Mouse (Mus musculus): ENCODE measurements around the gene Ddx23. TPM values are rescaled to one million over a fixed set of nuclear protein-coding genes. Genes with fewer than 3 reads are reported as not detected.
A peak's percentile ranks its signal among the peaks of the same experiment; 100 is the strongest.

The Ddx23 gene
- polyA plus RNA-seq, 1 experiment from 2014 or later: 24.1 TPM

GRCm38 (mm10) chr15:98608784-98609250 is 53.9 kb downstream of the Ddx23 start:
- Histone ChIP-seq H3K9me3 (no peaks in the 10 kb centered on the region), H3K4me1 (peaks cover 29% of the 10 kb centered on the region), H3K4me2 (peak overlapping the region; percentile 77), H3K9ac (peak overlapping the region; percentile 92), H3K4me3 (replicated peaks) (peak overlapping the region; percentile 82), H3K36me3 (replicated peaks) (peaks cover 14% of the 10 kb centered on the region), H3K27me3 (no peaks in the 10 kb centered on the region), H3K27ac (peak overlapping the region; percentile 89)
- ATAC-seq (ENCODE audit: low FRiP score): no peak; the same call in 1 of the 2 replicates
- WGBS: 0% methylated on average over 7 of the region's 26 CpGs

- Histone ChIP-seq H3K4me1 (peaks cover 33% of the 10 kb centered on the region), H3K4me3 (replicated peaks) (peak overlapping the region; percentile 82), H3K4me2 (peak overlapping the region; percentile 77), H3K9me3 (no peaks in the 10 kb centered on the region), H3K27ac (peak overlapping the region; percentile 89; the same call in 1 of the 2 replicates), H3K27me3 (no peaks in the 10 kb centered on the region), H3K36me3 (replicated peaks) (peaks cover 20% of the 10 kb centered on the region), H3K9ac (peak overlapping the region; percentile 92)
- 17% methylated on average over 10 of the region's 10 CpGs for WGBS
- ATAC-seq (ENCODE audit: low FRiP score): no peak
Observed at GRCm38 (mm10) chr15:98608058-98608783, 54.5 kb downstream of the Ddx23 start.

DNA sequence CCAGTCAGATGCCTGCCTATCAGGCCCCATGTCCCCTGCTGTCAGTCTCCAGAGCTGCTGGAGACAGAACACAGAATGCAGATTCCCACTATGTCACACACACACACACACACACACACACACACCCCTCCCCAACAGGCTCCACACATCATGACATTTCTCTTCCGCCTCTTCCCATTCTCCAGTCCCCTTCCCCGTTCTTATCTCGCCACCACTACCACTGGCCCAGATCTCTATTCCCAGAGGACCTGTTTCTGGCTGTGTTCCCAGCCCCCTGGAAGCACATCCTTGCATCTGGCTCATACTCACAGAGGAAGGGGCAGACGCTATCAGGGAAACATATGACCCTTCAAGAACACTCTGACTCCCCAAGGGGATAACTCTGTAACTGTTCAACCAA is 55.1 kb downstream of the Ddx23 start:
- Histone ChIP-seq H3K4me3 (replicated peaks) (peak overlapping the region; percentile 82), H3K27ac (0 out of 2 replicates have a peak overlapping the region, but pooled peaks have one; percentile 46), H3K4me2 (peak overlapping the region; percentile 77), H3K27me3 (no peaks in the 10 kb centered on the region), H3K9ac (peak overlapping the region; percentile 92; the same call in 1 of the 2 replicates), H3K36me3 (replicated peaks) (peaks cover 26% of the 10 kb centered on the region), H3K9me3 (no peaks in the 10 kb centered on the region), H3K4me1 (peaks cover 36% of the 10 kb centered on the region)
- no peak for ATAC-seq (ENCODE audit: low FRiP score)
- 59% methylated on average over 4 of the region's 4 CpGs for WGBS

DNA sequence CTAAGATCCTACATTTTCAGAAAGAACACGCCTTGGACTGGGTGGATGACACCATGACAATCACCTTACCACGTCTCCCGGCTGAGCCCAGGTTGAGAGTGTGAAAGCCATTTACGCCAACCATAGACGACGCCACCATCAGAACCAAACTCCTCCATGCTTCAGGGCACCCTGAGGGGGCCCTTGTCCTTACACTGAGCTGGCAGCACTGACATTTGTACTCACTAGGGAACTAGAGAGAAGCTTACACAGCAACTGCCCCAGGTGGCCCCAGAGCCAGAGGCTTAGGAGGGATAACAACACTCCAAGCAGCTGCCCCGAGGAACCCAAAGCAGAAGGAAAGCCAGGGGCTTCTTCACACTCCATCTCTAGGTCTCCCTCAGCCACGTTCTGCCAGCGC is 56.0 kb downstream of the Ddx23 start:
- H3K27ac ChIP-seq: no peak overlapping the region
- no peaks in the 10 kb centered on the region for H3K27me3 ChIP-seq
- peaks cover 33% of the 10 kb centered on the region for H3K36me3 ChIP-seq (replicated peaks)
- H3K4me3 ChIP-seq (replicated peaks): no peak overlapping the region
- 0 out of 2 replicates have a peak overlapping the region, but pooled peaks have one; percentile 77 for H3K4me2 ChIP-seq
- 65% methylated on average over 9 of the region's 9 CpGs for WGBS
- H3K9ac ChIP-seq: no peak overlapping the region
- peaks cover 41% of the 10 kb centered on the region for H3K4me1 ChIP-seq
- ATAC-seq (ENCODE audit: low FRiP score): no peak
- no peaks in the 10 kb centered on the region for H3K9me3 ChIP-seq

- WGBS: 92% methylated on average over 12 of the region's 12 CpGs
- Histone ChIP-seq H3K27ac (no peak overlapping the region), H3K9ac (no peak overlapping the region), H3K9me3 (no peaks in the 10 kb centered on the region), H3K4me1 (peaks cover 41% of the 10 kb centered on the region), H3K4me2 (no peak overlapping the region), H3K36me3 (replicated peaks) (peaks cover 39% of the 10 kb centered on the region), H3K4me3 (replicated peaks) (no peak overlapping the region), H3K27me3 (no peaks in the 10 kb centered on the region)
- no peak for ATAC-seq (ENCODE audit: low FRiP score)
Observed at GRCm38 (mm10) chr15:98606051-98606536, 56.6 kb downstream of the Ddx23 start.

DNA sequence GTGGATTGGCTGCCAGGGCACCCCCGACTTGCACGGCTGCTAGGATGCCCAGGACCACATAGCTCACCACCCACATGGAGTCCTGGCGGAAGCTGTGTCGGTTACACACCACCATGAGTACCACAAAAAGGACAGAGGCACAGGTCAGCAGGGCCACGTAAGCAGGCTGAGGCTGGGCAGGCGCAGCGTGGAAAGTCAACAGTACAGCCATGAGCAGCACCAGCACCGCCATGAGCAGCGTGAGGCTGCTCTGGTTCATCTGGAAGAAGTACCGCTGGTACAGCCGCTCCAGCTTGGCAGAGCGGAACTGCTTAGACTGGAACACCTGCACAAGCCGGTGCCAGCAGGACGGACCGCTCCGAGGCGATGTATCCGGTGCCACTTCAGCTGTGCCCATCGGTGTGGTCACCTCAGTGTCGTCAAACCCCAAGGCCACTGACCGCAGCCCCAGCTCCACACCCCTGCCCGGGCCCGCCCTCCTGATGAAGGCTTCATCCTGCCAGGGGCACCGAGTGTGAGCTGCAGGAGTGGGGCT is 58.6 kb downstream of the Ddx23 start:
- H3K4me3 ChIP-seq (replicated peaks): no peak overlapping the region
- H3K9me3 ChIP-seq: no peaks in the 10 kb centered on the region
- 95% methylated on average over 24 of the region's 24 CpGs for WGBS
- H3K27me3 ChIP-seq: no peaks in the 10 kb centered on the region
- H3K4me1 ChIP-seq: peaks cover 34% of the 10 kb centered on the region
- H3K9ac ChIP-seq: no peak overlapping the region
- no peak overlapping the region for H3K4me2 ChIP-seq
- no peak overlapping the region for H3K27ac ChIP-seq
- peaks cover 55% of the 10 kb centered on the region for H3K36me3 ChIP-seq (replicated peaks)
- ATAC-seq (ENCODE audit: low FRiP score): no peak

DNA sequence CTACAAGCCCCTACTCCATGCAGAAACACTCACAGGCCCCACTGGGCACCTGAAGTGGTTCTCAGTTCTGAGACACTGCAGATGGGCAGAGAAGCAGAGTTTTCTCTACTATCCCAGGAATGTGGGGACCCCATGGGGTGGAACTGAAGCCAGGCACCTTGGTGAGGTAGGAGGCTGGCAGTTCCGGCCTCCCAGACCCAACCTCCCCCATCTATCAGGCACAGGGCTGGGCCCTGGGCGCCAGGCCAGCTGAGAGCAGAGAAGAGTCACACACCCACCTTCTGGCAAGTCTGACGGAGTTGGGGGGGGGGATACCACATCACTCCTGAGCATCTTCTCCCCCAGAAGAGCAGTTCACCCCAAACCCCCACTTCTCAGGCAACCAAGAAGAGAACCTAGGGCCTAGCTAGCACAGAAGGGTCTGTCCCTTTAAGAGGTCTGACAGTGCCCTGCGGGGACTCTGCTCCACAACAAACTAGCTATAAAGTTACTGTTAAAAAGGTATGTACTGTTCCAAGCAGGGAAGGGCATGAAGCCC is 59.7 kb downstream of the Ddx23 start:
- no peak for ATAC-seq (ENCODE audit: low FRiP score)
- Histone ChIP-seq H3K36me3 (replicated peaks) (peaks cover 66% of the 10 kb centered on the region), H3K27ac (no peak overlapping the region), H3K4me2 (no peak overlapping the region), H3K4me1 (peaks cover 27% of the 10 kb centered on the region), H3K9me3 (no peaks in the 10 kb centered on the region), H3K4me3 (replicated peaks) (no peak overlapping the region; the same call in 1 of the 2 replicates), H3K27me3 (no peaks in the 10 kb centered on the region), H3K9ac (no peak overlapping the region)
- WGBS: 65% methylated on average over 4 of the region's 4 CpGs

DNA sequence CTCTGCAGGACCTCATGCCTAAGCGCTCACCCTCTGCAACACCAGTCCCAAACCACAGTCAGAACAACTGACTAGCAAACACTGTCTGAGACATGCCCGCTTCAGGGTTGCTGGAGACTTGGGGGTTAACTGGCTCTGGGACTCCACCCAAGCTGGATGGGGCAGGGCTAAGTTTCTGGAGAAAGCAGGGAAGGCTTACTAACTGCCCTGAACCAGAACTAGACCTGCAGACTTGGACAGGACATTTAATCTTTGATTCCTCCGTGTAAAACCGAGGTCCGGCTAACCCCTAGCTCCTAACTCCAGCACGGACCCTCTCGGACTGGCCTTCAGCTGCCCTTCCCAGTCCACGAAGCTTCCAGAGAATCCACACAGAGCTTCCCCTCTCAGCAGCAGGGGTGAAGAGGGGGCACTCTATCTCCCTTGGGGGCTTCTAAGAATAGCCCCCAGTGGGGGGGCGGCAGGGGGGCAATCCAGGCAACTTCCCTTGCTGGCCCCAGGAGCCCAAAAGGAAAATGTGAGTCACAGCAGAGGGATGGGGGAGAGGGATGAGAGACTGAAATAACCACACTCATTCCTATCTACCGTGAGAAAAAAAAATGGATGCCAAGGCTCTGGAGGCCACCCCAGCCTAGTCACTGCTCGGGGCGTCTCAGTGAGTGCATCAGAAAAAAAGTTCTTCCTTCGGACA is 60.4 kb downstream of the Ddx23 start:
- no peaks in the 10 kb centered on the region for H3K27me3 ChIP-seq
- H3K9ac ChIP-seq: no peak overlapping the region; the same call in 1 of the 2 replicates
- no peak overlapping the region for H3K4me3 ChIP-seq (replicated peaks)
- H3K9me3 ChIP-seq: no peaks in the 10 kb centered on the region
- H3K4me2 ChIP-seq: no peak overlapping the region
- peaks cover 72% of the 10 kb centered on the region for H3K36me3 ChIP-seq (replicated peaks)
- WGBS: 71% methylated on average over 13 of the region's 13 CpGs
- no peak overlapping the region for H3K27ac ChIP-seq
- H3K4me1 ChIP-seq: peaks cover 20% of the 10 kb centered on the region
- ATAC-seq (ENCODE audit: low FRiP score): no peak

DNA sequence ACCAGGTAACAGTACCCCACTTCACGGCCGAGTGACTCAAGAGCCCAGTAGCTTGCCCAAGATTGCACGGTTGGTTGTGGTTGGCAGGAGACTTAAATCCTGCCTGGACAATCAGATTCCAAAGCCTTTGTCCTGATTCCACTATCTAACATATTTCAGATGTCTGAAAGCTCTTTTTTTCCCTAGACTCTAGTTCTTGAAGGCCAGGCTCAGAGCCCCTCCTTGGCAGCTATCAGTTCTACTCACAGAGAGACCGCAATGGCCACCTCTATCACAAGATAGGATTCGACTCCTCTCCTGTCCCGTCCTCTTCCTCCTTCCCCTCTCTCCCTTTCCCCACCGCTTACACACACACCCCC is 60.9 kb downstream of the Ddx23 start:
- Histone ChIP-seq H3K36me3 (replicated peaks) (peaks cover 78% of the 10 kb centered on the region), H3K27me3 (no peaks in the 10 kb centered on the region), H3K27ac (no peak overlapping the region), H3K4me1 (peaks cover 15% of the 10 kb centered on the region), H3K4me2 (no peak overlapping the region), H3K4me3 (replicated peaks) (no peak overlapping the region), H3K9ac (no peak overlapping the region), H3K9me3 (no peaks in the 10 kb centered on the region)
- WGBS: 88% methylated on average over 7 of the region's 7 CpGs
- ATAC-seq (ENCODE audit: low FRiP score): no peak

DNA sequence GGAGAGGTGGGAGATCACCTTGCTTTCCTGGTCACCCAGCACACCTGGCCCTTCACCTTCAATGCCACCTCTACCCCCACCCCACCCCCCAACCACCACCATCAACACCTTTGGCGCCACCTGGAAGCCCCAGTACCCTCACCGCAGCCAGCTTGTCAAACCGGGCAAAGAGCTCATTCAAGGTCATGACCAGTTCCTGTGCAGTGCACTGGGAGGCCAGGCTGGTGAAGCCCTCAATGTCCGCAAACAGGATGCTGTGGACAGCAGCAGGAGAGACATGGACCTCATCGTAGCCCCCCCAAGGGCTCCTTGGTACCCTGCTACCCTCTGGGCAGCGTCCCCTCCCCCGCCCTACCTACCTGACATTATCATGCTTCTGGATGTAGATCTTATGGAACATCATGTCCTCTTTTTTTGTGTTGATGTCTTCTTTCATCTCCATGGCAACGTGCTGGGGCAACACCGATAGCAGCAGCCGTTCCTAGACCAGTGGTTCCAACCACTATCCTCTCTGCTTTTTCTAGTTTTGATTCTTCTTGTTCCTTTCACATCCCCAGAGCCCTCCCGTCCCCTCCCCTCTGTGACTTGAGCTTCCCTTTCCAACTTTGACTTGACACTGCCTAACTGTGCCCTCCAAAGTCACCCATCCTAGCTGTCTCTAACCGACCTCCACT is 62.5 kb downstream of the Ddx23 start:
- H3K36me3 ChIP-seq (replicated peaks): peaks cover 93% of the 10 kb centered on the region
- H3K9ac ChIP-seq: no peak overlapping the region
- H3K27me3 ChIP-seq: no peaks in the 10 kb centered on the region
- 88% methylated on average over 12 of the region's 12 CpGs for whole genome bisulfite sequencing
- H3K27ac ChIP-seq: no peak overlapping the region
- H3K4me1 ChIP-seq: peaks cover 13% of the 10 kb centered on the region
- ATAC-seq (ENCODE audit: low FRiP score): no peak
- no peaks in the 10 kb centered on the region for H3K9me3 ChIP-seq
- no peak overlapping the region for H3K4me2 ChIP-seq
- H3K4me3 ChIP-seq (replicated peaks): no peak overlapping the region

- Histone ChIP-seq H3K36me3 (replicated peaks) (peaks cover 95% of the 10 kb centered on the region), H3K4me3 (replicated peaks) (no peak overlapping the region), H3K4me1 (no peaks in the 10 kb centered on the region), H3K9ac (no peak overlapping the region), H3K27ac (no peak overlapping the region), H3K27me3 (no peaks in the 10 kb centered on the region), H3K4me2 (no peak overlapping the region), H3K9me3 (no peaks in the 10 kb centered on the region)
- no peak for ATAC-seq (ENCODE audit: low FRiP score)
- 93% methylated on average over 14 of the region's 14 CpGs for WGBS
Observed at GRCm38 (mm10) chr15:98596609-98597008, 66.1 kb downstream of the Ddx23 start.

All from forebrain, embryonic 12.5 days (tissue).